Mouse (Mus musculus): ENCODE results near the gene Dnaja1. TPM values are rescaled to one million over a fixed set of nuclear protein-coding genes. Genes with fewer than 3 reads are reported as not detected.

The Dnaja1 gene
- polyA plus RNA-seq, 1 experiment from 2014 or later: 469 TPM

DNA sequence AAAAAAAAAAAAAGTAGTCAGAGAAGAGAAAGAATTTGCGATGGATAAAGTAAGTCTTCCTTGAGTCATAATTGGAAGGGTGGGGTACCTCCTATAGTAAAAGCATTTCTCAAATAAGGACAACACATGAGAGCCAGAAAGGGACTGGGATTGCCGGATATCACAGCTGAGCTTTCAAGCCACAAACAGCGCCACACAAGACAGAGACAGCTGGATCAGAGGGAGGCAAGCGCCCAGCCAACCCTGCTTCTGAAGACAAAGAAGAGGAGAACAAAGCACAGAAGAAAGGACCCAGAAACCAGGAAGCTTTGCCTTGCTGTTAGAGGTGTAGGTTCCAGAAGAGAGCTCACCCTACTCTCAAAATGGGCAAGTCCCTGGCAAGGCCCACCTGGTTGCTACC is 64.6 kb downstream of the Dnaja1 start:
- Histone ChIP-seq H3K27me3 (no peaks in the 10 kb centered on the region), H3K27ac (no peak overlapping the region), H3K4me1 (peaks cover 12% of the 10 kb centered on the region; the same call in 1 of the 2 replicates), H3K9me3 (no peaks in the 10 kb centered on the region), H3K9ac (no peak overlapping the region), H3K36me3 (no peaks in the 10 kb centered on the region), H3K4me3 (no peak overlapping the region), H3K4me2 (replicated peaks) (no peak overlapping the region)
- 92% methylated on average over 4 of the region's 4 CpGs for WGBS
- ATAC-seq (ENCODE audit: low FRiP score, low read depth): no peak

MicroRNAs within 50 kb of the gene (microRNA counts, 519-probe panel; counts per million panel counts)
- microRNA mmu-miR-207: not detected

Small RNA genes lying within 50 kb of the gene (microRNA-seq; reads per million reads assigned to microRNA genes)
- not detected for gene Mir207

Other genes with a start within 250 kb of the Dnaja1 start
- gene Tmem215, start 250.0 kb upstream of the Dnaja1 start, polyA plus RNA-seq (2015; fragmentation: Nextera tagmentation; extraction: Ambion mirVana): 0.45 and 0.64 TPM in 2 replicates
- 35.2 and 36.2 TPM in 2 replicates for gene Aptx, start 19.0 kb upstream of the Dnaja1 start, polyA plus RNA-seq (2015; fragmentation: Nextera tagmentation; extraction: Ambion mirVana)
- gene Smu1, start 35.8 kb downstream of the Dnaja1 start, polyA plus RNA-seq (2015; fragmentation: Nextera tagmentation; extraction: Ambion mirVana): 160 TPM in 2 replicates
- 40.5 and 41.2 TPM in 2 replicates for gene B4galt1, start 131.9 kb downstream of the Dnaja1 start, polyA plus RNA-seq (2015; fragmentation: Nextera tagmentation; extraction: Ambion mirVana)
- not detected in 2 replicates for gene Spink4, start 197.9 kb downstream of the Dnaja1 start, polyA plus RNA-seq (2015; fragmentation: Nextera tagmentation; extraction: Ambion mirVana)
- gene Bag1, start 226.1 kb downstream of the Dnaja1 start, polyA plus RNA-seq (2015; fragmentation: Nextera tagmentation; extraction: Ambion mirVana): 205 and 213 TPM in 2 replicates
- 111 and 112 TPM in 2 replicates for gene Chmp5, start 226.3 kb downstream of the Dnaja1 start, polyA plus RNA-seq (2015; fragmentation: Nextera tagmentation; extraction: Ambion mirVana)
- gene Nfx1, start 248.8 kb downstream of the Dnaja1 start, polyA plus RNA-seq (2015; fragmentation: Nextera tagmentation; extraction: Ambion mirVana): 99.0 and 106 TPM in 2 replicates

All from limb, embryonic 13.5 days (tissue).